Mouse (Mus musculus) liver, embryonic 16.5 days (tissue): ENCODE measurements at regions not wholly inside any gene's neighbourhood (a gene's known extent, or its start where the extent isn't known, plus 50 kb on each side); places are given as distances from the start of the nearest gene placed in this dataset.

ENCODE experiments used
- ATAC-seq: fragments of 200-750 bp; cut with Nextera tagmentation; 2 replicates; pipeline ENCODE4 v1.8.0; 2017; ENCODE audit warnings: low read depth, mild to moderate bottlenecking, moderate number of reproducible peaks, moderate library complexity
- H3K27ac ChIP-seq: fragments of 300-500 bp; sonication (generic); 2 replicates; pipeline ENCODE4 v1.5.1; 2014; ENCODE audit warnings: mild to moderate bottlenecking, low read length
- H3K27me3 ChIP-seq: fragments of 300-500 bp; sonication (generic); 2 replicates; pipeline ENCODE4 v1.6.1; 2014; ENCODE audit warnings: low read depth, low read length, mixed read lengths; ENCODE audit not compliant: control insufficient read depth, insufficient read depth
- H3K36me3 ChIP-seq: fragments of 300-500 bp; sonication (generic); 2 replicates; pipeline ENCODE4 v1.6.1; 2014; ENCODE audit warnings: mild to moderate bottlenecking; ENCODE audit not compliant: control insufficient read depth, insufficient read depth
- H3K4me1 ChIP-seq: fragments of 300-500 bp; sonication (generic); 2 replicates; pipeline ENCODE4 v1.6.1; 2014; ENCODE audit warnings: low read depth, low read length, mixed read lengths; ENCODE audit not compliant: control insufficient read depth
- H3K4me2 ChIP-seq: fragments of 300-500 bp; sonication (generic); 2 replicates; pipeline ENCODE4 v1.6.1; 2014; ENCODE audit warnings: low read depth, low read length, mixed read lengths
- H3K4me3 ChIP-seq: fragments of 300-500 bp; sonication (generic); 2 replicates; pipeline ENCODE4 v1.5.1; 2014; ENCODE audit warnings: low read depth, mild to moderate bottlenecking, low read length
- H3K9ac ChIP-seq: fragments of 300-500 bp; sonication (generic); 2 replicates; pipeline ENCODE4 v1.6.1; 2014; ENCODE audit warnings: low read depth, low read length
- H3K9me3 ChIP-seq: fragments of 300-500 bp; sonication (generic); replicated peaks from 2 replicates; pipeline ENCODE4 v1.6.1; 2016; ENCODE audit warnings: low read length; ENCODE audit not compliant: control insufficient read depth
- WGBS: fragments of 180-500 bp; shearing (Covaris S2); extraction: QIAGEN DNeasy Blood & Tissue Kit; methylation state at CpG from one replicate; pipeline ENCODE4 v1.1.7; 2014; ENCODE audit not compliant: insufficient replicate concordance; 5-methylcytosine and 5-hydroxymethylcytosine counted together

DNA sequence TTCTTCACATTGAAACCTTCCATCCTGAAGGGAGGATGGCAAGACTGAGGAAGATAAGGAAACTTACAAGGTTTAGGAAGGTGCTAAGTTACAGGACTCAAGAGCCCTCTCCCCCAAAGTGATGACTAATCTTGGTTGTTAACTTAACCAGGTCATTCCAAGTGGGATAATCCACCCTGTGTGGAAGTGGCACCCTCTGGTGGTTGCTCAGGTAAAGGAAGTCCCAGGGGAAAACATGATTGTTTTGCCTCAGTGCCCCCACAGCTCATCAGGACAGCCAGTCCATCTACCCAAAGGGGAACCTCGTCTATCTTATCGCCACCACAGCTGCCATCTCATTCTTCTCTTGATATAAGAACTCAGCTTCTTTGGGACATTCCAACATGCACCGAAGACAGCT lies 244.6 kb upstream of the Npvf start:
- H3K4me3 ChIP-seq, result no peak overlapping the region
- H3K4me1 ChIP-seq, result no peaks in the 10 kb centered on the region
- H3K4me2 ChIP-seq, result no peak overlapping the region
- no peaks in the 10 kb centered on the region for H3K9me3 ChIP-seq
- 68% methylated on average over 3 of the region's 3 CpGs for WGBS
- no peak for ATAC-seq
- no peaks in the 10 kb centered on the region for H3K27me3 ChIP-seq
- no peak overlapping the region for H3K27ac ChIP-seq
- H3K36me3 ChIP-seq, result no peaks in the 10 kb centered on the region
- no peak overlapping the region for H3K9ac ChIP-seq

DNA sequence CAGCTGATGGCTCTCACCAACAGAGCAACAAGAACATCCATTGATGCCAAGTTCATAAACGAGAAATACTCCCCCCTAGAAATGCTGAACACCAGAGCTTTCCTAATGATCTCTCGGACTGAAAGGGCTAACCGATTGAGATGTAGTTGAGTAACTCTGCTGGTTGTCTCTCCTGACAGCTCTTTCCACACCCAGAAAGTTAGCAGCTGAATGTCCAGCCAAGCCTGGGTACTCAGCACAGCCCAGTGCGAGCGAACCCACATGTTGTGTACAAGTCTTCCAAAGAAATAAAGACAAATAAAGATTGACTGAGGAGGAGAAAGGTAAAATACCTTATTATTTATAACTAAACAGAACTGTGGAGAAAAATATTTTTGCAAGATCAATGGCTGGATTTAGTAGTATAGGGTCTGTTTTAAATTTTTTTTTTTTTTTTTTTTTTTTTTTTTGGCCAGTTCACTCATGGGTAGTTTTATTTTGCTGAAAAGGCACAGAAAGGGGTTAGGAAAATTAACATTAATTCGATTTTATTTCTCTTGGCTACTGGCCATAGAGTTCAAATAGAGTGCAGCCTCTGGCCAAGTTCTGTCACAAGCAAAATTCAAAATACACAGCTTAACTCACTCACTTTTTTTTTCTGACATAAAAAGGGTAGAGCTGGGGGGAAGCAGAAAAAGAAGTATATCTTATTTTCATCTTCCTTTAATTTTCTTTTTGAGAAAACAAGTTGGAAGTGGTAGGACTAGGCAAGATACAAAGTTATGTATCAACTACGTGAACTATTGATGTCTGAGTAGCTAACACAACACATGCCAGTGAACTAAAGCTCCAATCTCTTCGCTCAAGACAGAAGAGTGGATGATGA lies 261.2 kb upstream of the Npvf start:
- Histone ChIP-seq H3K4me2 (no peak overlapping the region), H3K36me3 (no peaks in the 10 kb centered on the region), H3K27me3 (no peaks in the 10 kb centered on the region), H3K27ac (no peak overlapping the region), H3K4me3 (no peak overlapping the region), H3K9ac (no peak overlapping the region), H3K9me3 (no peaks in the 10 kb centered on the region), H3K4me1 (no peaks in the 10 kb centered on the region)
- no peak for ATAC-seq
- 61% methylated on average over 8 of the region's 8 CpGs for WGBS

DNA sequence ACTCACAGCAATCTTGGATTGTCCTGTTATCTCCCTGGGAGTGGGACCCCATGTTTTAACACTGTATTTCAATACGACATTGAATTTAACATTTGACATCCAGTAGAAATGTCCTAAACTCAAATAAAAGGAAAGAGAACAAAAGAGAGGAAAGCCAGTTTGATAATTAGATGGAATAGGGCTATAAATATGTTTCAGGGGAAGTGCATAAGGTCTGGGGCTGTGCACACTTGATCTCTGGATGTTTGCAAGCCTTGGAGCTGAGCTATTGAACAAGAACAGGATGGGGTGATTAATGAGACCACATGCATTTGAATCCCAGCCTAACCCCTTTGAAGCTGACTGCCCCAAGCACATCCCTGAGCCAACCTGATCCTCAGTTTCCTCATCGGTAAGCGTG lies 264.0 kb upstream of the Npvf start:
- no peaks in the 10 kb centered on the region for H3K36me3 ChIP-seq
- H3K4me1 ChIP-seq, result no peaks in the 10 kb centered on the region
- no peak overlapping the region for H3K4me3 ChIP-seq
- H3K9me3 ChIP-seq, result no peaks in the 10 kb centered on the region
- H3K27me3 ChIP-seq, result no peaks in the 10 kb centered on the region
- 58% methylated on average over 3 of the region's 3 CpGs for WGBS
- H3K4me2 ChIP-seq, result no peak overlapping the region
- H3K27ac ChIP-seq, result no peak overlapping the region
- no peak for ATAC-seq
- H3K9ac ChIP-seq, result no peak overlapping the region

DNA sequence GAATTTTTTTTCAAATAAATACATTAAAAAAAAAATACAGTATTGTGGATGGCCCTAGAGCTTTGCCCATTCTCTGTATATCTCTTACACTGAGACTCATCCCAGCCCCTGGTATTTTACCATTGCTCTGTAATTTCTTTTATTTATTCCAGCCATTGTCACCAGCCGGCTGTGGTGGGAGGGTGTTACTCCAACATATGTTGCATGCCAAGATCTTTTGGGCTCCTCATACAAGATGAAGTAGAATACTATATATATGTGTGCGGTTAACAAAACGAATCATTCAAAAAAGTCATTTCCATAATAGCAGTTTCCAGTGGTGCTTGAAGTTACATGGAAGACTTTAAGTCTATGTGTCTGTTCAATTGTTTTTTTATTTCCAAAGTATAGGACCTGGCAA lies 268.0 kb upstream of the Npvf start:
- ATAC-seq, result no peak
- no peak overlapping the region for H3K4me3 ChIP-seq
- WGBS, result 69% methylated on average over 3 of the region's 3 CpGs
- no peaks in the 10 kb centered on the region; the same call in 1 of the 2 replicates for H3K9me3 ChIP-seq
- H3K36me3 ChIP-seq, result no peaks in the 10 kb centered on the region
- H3K9ac ChIP-seq, result no peak overlapping the region
- H3K4me1 ChIP-seq, result no peaks in the 10 kb centered on the region
- no peaks in the 10 kb centered on the region for H3K27me3 ChIP-seq
- H3K4me2 ChIP-seq, result no peak overlapping the region
- H3K27ac ChIP-seq, result no peak overlapping the region

DNA sequence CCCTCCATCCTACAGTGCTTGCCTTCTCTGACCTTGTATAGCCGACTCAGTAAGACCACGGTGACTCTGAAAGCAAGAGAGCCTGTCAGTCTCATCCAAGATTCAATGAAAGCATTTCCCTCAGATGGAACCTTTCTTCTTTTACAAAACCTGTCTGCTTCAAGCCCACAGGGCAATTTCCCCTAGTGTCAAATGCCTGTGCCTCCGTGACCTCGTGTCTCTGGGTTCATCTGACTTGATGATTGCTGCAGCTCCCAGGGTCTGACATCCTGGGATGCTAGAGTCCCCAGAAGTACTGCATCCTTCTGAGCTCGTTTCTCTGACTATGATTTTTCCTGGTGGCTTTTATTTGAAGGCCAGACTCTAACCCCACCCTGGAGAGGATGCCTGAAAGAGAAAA lies 270.3 kb upstream of the Npvf start:
- WGBS, result 37% methylated on average over 5 of the region's 5 CpGs
- no peaks in the 10 kb centered on the region for H3K4me1 ChIP-seq
- no peaks in the 10 kb centered on the region for H3K27me3 ChIP-seq
- H3K27ac ChIP-seq, result no peak overlapping the region
- no peak overlapping the region for H3K9ac ChIP-seq
- H3K4me2 ChIP-seq, result no peak overlapping the region
- H3K36me3 ChIP-seq, result no peaks in the 10 kb centered on the region
- no peak for ATAC-seq
- H3K4me3 ChIP-seq, result no peak overlapping the region
- no peaks in the 10 kb centered on the region; the same call in 1 of the 2 replicates for H3K9me3 ChIP-seq

DNA sequence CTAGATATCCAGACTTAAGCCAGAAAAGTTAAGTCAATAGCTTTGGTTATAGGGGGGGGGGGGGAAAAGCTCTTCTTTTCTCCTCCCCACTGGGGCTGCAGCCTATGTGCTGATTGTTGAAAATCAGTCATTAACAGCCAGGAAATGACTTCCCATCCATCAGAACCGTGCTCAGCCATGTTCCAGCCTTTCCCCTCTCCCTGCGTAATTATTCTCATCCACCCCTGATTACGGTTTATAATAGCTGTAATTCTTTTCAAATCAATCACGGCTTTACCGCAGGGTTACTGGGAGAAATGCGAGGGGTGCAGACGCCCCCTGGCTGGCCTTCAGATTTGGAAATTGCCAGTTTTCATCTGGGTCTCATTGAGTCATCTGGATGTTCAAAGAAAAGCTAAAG lies 270.8 kb upstream of the Npvf start:
- WGBS, result 53% methylated on average over 7 of the region's 7 CpGs
- no peak overlapping the region for H3K4me2 ChIP-seq
- ATAC-seq, result no peak

DNA sequence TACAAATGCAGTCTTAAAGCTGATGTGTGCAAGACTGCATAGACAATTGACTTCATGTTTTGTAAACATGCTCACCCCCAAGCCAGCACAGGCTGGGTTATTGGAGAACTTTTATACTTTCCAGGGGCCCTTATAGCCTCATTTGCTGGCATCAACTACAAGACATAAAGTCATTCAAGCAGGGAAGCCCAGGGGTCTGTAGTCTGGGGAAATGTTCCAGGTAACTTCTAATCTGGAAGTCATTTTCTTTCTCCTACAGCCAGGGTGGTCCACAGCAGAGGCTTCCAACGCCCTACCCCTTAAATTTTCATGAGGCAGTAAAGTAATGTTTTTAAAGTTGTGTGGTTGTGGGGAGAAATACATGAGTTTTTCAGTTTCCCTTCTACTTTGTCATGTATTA lies 272.1 kb upstream of the Npvf start:
- Histone ChIP-seq H3K4me1 (no peaks in the 10 kb centered on the region), H3K36me3 (no peaks in the 10 kb centered on the region), H3K9me3 (no peaks in the 10 kb centered on the region; the same call in 1 of the 2 replicates), H3K4me2 (no peak overlapping the region), H3K9ac (no peak overlapping the region), H3K4me3 (no peak overlapping the region), H3K27ac (no peak overlapping the region), H3K27me3 (no peaks in the 10 kb centered on the region)
- ATAC-seq, result no peak
- WGBS, result 45% methylated on average over 1 of the region's 1 CpGs

More for the DNA sequence above, 270.8 kb upstream of the Npvf start:
- no peak overlapping the region for H3K9ac ChIP-seq
- H3K27me3 ChIP-seq, result no peaks in the 10 kb centered on the region
- H3K9me3 ChIP-seq, result no peaks in the 10 kb centered on the region; the same call in 1 of the 2 replicates
- no peaks in the 10 kb centered on the region for H3K4me1 ChIP-seq
- H3K27ac ChIP-seq, result no peak overlapping the region
- no peak overlapping the region for H3K4me3 ChIP-seq
- no peaks in the 10 kb centered on the region for H3K36me3 ChIP-seq

DNA sequence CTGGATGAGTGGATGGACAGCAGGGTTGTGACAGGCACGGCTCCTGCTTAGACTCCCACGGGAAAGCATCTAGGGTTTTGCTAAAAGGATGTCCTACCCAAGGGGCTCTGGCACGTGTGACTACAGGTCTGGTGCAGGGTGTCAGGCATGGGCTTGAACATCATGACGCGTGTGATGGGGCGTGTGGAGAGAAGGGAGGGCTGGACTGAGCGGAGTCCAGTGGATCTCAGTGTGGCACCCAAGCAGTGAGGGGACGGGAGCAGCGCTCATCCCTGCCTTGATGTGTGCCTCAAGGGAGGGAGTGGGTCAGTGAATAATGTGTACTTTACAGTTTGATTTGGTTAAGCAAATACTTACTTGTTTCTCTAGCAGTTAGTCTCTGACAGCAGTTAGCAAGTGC lies 275.3 kb upstream of the Npvf start:
- Histone ChIP-seq H3K27me3 (no peaks in the 10 kb centered on the region), H3K27ac (no peak overlapping the region), H3K36me3 (no peaks in the 10 kb centered on the region), H3K9me3 (no peaks in the 10 kb centered on the region; the same call in 1 of the 2 replicates), H3K4me2 (no peak overlapping the region), H3K4me3 (no peak overlapping the region), H3K9ac (no peak overlapping the region), H3K4me1 (no peaks in the 10 kb centered on the region)
- ATAC-seq, result no peak
- WGBS, result 64% methylated on average over 9 of the region's 9 CpGs

DNA sequence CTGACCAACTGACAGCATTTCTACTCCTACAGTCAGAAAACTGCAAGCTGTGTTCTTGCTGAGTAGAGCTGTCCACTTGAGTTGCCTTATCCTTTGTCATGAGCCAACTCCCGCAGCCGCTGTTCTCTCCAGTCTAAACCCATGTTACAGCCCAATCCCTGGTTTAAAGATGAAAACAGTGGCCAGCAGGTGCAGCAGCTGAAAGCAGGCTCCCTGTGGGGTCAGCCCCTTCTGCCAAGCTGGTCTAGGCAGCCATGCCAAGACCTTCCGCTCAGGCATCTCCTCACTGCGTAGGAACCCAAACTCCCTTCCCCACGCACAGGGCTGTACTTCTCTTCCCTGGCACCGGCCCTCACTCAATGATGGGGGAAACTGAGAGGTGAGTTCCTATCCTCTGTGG lies 279.3 kb upstream of the Npvf start:
- Histone ChIP-seq H3K4me1 (no peaks in the 10 kb centered on the region), H3K4me2 (no peak overlapping the region), H3K9me3 (no peaks in the 10 kb centered on the region), H3K27me3 (no peaks in the 10 kb centered on the region), H3K27ac (no peak overlapping the region), H3K9ac (no peak overlapping the region), H3K4me3 (no peak overlapping the region), H3K36me3 (no peaks in the 10 kb centered on the region)
- ATAC-seq, result no peak
- 79% methylated on average over 6 of the region's 6 CpGs for WGBS
